Mouse (Mus musculus) forebrain, embryonic 14.5 days (tissue): ENCODE results near the gene Nom1. TPM values are rescaled to one million over a fixed set of nuclear protein-coding genes. Genes with fewer than 3 reads are reported as not detected.

ENCODE experiments used
- ATAC-seq: fragments of 200-750 bp; cut with Nextera tagmentation; 2 replicates; pipeline ENCODE4 v1.8.0; 2017; ENCODE audit warnings: mild to moderate bottlenecking, moderate library complexity
- DNase-seq: peaks from one replicate; pipeline ENCODE4 v3.0.0-alpha.2; 2015; ENCODE audit warnings: low spot score
- H3K27ac ChIP-seq: fragments of 300-500 bp; sonication (generic); 2 replicates; pipeline ENCODE4 v1.5.1; 2014; ENCODE audit warnings: low read depth, mild to moderate bottlenecking, control low read depth, low read length, moderate library complexity
- H3K27me3 ChIP-seq: fragments of 300-500 bp; sonication (generic); replicated peaks from 2 replicates; pipeline ENCODE4 v1.6.1; 2014; ENCODE audit warnings: low read length, control low read depth, mixed read lengths; ENCODE audit not compliant: control insufficient read depth, insufficient read depth
- H3K36me3 ChIP-seq: fragments of 300-500 bp; sonication (generic); 2 replicates; pipeline ENCODE4 v1.6.1; 2014; ENCODE audit warnings: low read length, control low read depth; ENCODE audit not compliant: control insufficient read depth, insufficient read depth
- H3K4me1 ChIP-seq: fragments of 300-500 bp; sonication (generic); 2 replicates; pipeline ENCODE4 v1.6.1; 2014; ENCODE audit warnings: antibody characterized with exemption, low read length, control low read depth; ENCODE audit not compliant: control insufficient read depth, insufficient read depth
- H3K4me2 ChIP-seq: fragments of 300-500 bp; sonication (generic); 2 replicates; pipeline ENCODE4 v1.6.1; 2014; ENCODE audit warnings: mild to moderate bottlenecking, control low read depth, low read length
- H3K4me3 ChIP-seq: fragments of 300-500 bp; sonication (generic); 2 replicates; pipeline ENCODE4 v1.5.1; 2014; ENCODE audit warnings: low read depth, low read length, control low read depth
- H3K9ac ChIP-seq: fragments of 300-500 bp; sonication (generic); 2 replicates; pipeline ENCODE4 v1.6.1; 2014; ENCODE audit warnings: mild to moderate bottlenecking, low read length, control low read depth, moderate library complexity
- H3K9me3 ChIP-seq: fragments of 300-500 bp; sonication (generic); replicated peaks from 2 replicates; pipeline ENCODE4 v1.6.1; 2016; ENCODE audit warnings: low read length, control low read depth, mixed read lengths; ENCODE audit not compliant: control insufficient read depth
- WGBS: fragments of 180-500 bp; shearing (Covaris S2); extraction: QIAGEN DNeasy Blood & Tissue Kit; methylation state at CpG from one replicate; pipeline ENCODE4 v1.1.7; 2014; 5-methylcytosine and 5-hydroxymethylcytosine counted together
- polyA plus RNA-seq: library from polyadenylated mRNA; unstranded; fragments of >200 nt; fragmentation: Nextera tagmentation; extraction: Ambion mirVana; gene quantifications from 2 replicates; pipeline ENCODE4 v1.2.1, GENCODE M21; 2014

Nom1 gene
- polyA plus RNA-seq, 1 experiment from 2014 or later = 17.3 TPM

- DNase-seq (no peak), ATAC-seq (no peak)
- Histone ChIP-seq H3K27ac (no peak overlapping the region), H3K9ac (no peak overlapping the region), H3K4me3 (peak overlapping the region; percentile 28), H3K27me3 (peaks cover 78% of the 10 kb centered on the region), H3K4me1 (no peaks in the 10 kb centered on the region), H3K9me3 (no peaks in the 10 kb centered on the region), H3K36me3 (no peaks in the 10 kb centered on the region), H3K4me2 (peak overlapping the region; percentile 52)
- under 1% methylated on average over 17 of the region's 17 CpGs for WGBS
Observed at GRCm38 (mm10) chr5:29468351-29469065, 34.0 kb downstream of the Nom1 start.

- Histone ChIP-seq H3K27me3 (peaks cover 86% of the 10 kb centered on the region), H3K36me3 (no peaks in the 10 kb centered on the region), H3K27ac (no peak overlapping the region), H3K4me2 (no peak overlapping the region), H3K4me3 (no peak overlapping the region), H3K4me1 (no peaks in the 10 kb centered on the region), H3K9ac (no peak overlapping the region), H3K9me3 (no peaks in the 10 kb centered on the region)
- WGBS = 5% methylated on average over 4 of the region's 4 CpGs
- DNase-seq (no peak), ATAC-seq (no peak)
Observed at GRCm38 (mm10) chr5:29469501-29469900, 35.0 kb downstream of the Nom1 start.

GRCm38 (mm10) chr5:29470271-29470670 lies 35.8 kb downstream of the Nom1 start:
- WGBS = 11% methylated on average over 5 of the region's 5 CpGs
- no peak overlapping the region for H3K27ac ChIP-seq
- no peak overlapping the region for H3K4me3 ChIP-seq
- H3K9ac ChIP-seq = no peak overlapping the region
- H3K9me3 ChIP-seq = no peaks in the 10 kb centered on the region
- H3K4me1 ChIP-seq = no peaks in the 10 kb centered on the region
- H3K36me3 ChIP-seq = no peaks in the 10 kb centered on the region
- H3K4me2 ChIP-seq = no peak overlapping the region
- H3K27me3 ChIP-seq = peaks cover 93% of the 10 kb centered on the region
- ATAC-seq (no peak), DNase-seq (no peak)

GRCm38 (mm10) chr5:29470851-29471394 lies 36.5 kb downstream of the Nom1 start:
- WGBS = 2% methylated on average over 20 of the region's 20 CpGs
- H3K36me3 ChIP-seq = no peaks in the 10 kb centered on the region
- no peak; the same call in 1 of the 2 replicates for ATAC-seq

GRCm38 (mm10) chr5:29471396-29471795 lies 36.9 kb downstream of the Nom1 start:
- no peak for DNase-seq
- WGBS = 2% methylated on average over 11 of the region's 11 CpGs
- no peak overlapping the region for H3K4me3 ChIP-seq
- H3K9me3 ChIP-seq = no peaks in the 10 kb centered on the region
- no peaks in the 10 kb centered on the region for H3K36me3 ChIP-seq
- H3K27ac ChIP-seq = no peak overlapping the region
- no peak overlapping the region for H3K4me2 ChIP-seq
- H3K9ac ChIP-seq = no peak overlapping the region
- no peaks in the 10 kb centered on the region for H3K4me1 ChIP-seq
- H3K27me3 ChIP-seq = peaks cover 93% of the 10 kb centered on the region
- ATAC-seq = no peak

More at GRCm38 (mm10) chr5:29470851-29471394, 36.5 kb downstream of the Nom1 start:
- Histone ChIP-seq H3K27ac (no peak overlapping the region), H3K9ac (no peak overlapping the region), H3K4me2 (no peak overlapping the region), H3K4me1 (no peaks in the 10 kb centered on the region), H3K27me3 (peaks cover 93% of the 10 kb centered on the region), H3K4me3 (no peak overlapping the region), H3K9me3 (no peaks in the 10 kb centered on the region)
- no peak for DNase-seq

- Histone ChIP-seq H3K4me1 (no peaks in the 10 kb centered on the region), H3K4me2 (no peak overlapping the region), H3K27ac (no peak overlapping the region), H3K27me3 (peaks cover 93% of the 10 kb centered on the region), H3K36me3 (no peaks in the 10 kb centered on the region), H3K9ac (no peak overlapping the region), H3K9me3 (no peaks in the 10 kb centered on the region), H3K4me3 (no peak overlapping the region)
- WGBS = under 1% methylated on average over 22 of the region's 22 CpGs
- ATAC-seq (no peak), DNase-seq (no peak)
Observed at GRCm38 (mm10) chr5:29471855-29472665, 37.6 kb downstream of the Nom1 start.

- Histone ChIP-seq H3K4me2 (no peak overlapping the region), H3K9ac (no peak overlapping the region), H3K36me3 (no peaks in the 10 kb centered on the region), H3K4me3 (no peak overlapping the region), H3K27me3 (peaks cover 94% of the 10 kb centered on the region), H3K27ac (no peak overlapping the region), H3K9me3 (no peaks in the 10 kb centered on the region), H3K4me1 (0 out of 2 replicates have a peak, but pooled peaks cover 2% of the 10 kb centered on the region)
- no peak for ATAC-seq
- 2% methylated on average over 35 of the region's 35 CpGs for WGBS
- DNase-seq = no peak
Observed at GRCm38 (mm10) chr5:29473551-29474245, 39.2 kb downstream of the Nom1 start.

- Histone ChIP-seq H3K9me3 (no peaks in the 10 kb centered on the region), H3K9ac (no peak overlapping the region), H3K4me2 (no peak overlapping the region), H3K4me3 (no peak overlapping the region), H3K27ac (no peak overlapping the region), H3K27me3 (peaks cover 94% of the 10 kb centered on the region), H3K36me3 (no peaks in the 10 kb centered on the region), H3K4me1 (0 out of 2 replicates have a peak, but pooled peaks cover 2% of the 10 kb centered on the region)
- ATAC-seq = no peak
- WGBS = 3% methylated on average over 35 of the region's 35 CpGs
- DNase-seq = no peak
Observed at GRCm38 (mm10) chr5:29474246-29474960, 39.9 kb downstream of the Nom1 start.
